Mouse (Mus musculus): ENCODE results near the gene Smim6.

Gene Smim6

GRCm38 (mm10) chr11:115901338-115902161 is 10.3 kb upstream of the Smim6 start:
- DNase-seq, result no peak

GRCm38 (mm10) chr11:115902177-115902576 is 9.6 kb upstream of the Smim6 start:
- no peak for DNase-seq

DNA sequence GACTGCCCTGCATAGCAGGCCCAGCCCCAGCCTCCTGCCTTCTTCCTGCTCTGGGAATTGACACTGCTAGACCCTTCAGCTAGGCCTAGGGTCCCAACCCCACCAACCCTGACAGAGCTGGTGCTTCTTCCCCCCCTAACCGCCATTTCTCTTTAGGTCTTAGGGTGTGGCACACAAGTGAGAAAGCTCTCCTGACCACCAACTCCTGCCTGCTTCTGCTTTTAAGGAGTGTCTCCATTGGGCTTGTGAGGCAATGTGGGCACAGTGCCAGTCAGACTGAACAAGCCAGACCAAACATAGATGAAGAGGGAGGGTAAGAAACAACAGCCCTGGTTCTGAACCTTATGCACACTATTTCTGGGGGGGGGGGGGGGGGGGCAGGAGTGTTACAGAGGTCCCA is 9.0 kb upstream of the Smim6 start:
- DNase-seq, result peak in 1 of 2 experiments; percentile 62

DNA sequence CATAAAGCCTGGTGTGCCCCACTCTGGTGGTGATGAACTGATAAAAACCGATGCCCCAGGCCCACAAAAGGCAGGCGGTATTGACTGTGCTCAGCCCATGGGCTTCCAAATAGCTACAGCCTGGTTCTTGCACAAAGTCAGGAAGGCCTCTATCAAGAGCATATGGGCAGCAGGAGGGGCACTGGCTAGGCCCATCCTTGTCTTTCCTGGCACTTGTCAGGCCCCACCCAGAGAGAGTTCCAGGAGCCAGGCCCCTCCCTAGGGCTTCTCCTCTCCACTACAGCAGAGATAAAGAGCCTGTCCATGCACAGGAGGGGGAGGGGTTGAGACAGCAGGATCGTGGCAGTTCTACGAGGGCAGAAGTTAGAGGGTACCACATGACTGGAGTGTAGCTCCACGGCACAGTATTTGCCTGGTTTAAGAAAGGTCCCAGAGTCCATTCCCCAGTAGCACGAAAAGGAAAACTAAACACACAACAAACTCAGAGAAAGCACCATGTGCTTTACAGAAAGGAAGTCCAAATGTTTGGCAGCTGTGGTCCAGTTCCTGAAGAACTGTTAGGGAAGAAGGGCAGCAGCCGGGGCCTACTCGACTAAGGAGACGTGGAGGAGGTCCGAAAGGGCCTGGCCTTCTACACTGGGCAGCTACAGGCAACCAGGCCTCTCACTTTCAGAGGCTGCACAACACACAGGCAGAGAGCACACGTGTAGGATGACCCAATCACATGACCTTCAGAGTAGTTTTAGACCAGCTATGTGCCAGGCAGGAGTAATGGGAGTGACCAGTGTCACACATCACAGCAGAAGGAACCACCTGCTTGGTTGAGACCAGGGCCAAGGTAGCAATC is 8.2 kb upstream of the Smim6 start:
- DNase-seq, result peak; percentile 43 to 51

- DNase-seq, result peak; percentile 27 to 42
These were observed 7.4 kb upstream of the Smim6 start for GRCm38 (mm10) chr11:115904231-115904955.

- DNase-seq, result peak in 1 of 2 experiments; percentile 35
These were observed 6.6 kb upstream of the Smim6 start for GRCm38 (mm10) chr11:115904956-115905790.

GRCm38 (mm10) chr11:115906116-115906515 is 5.7 kb upstream of the Smim6 start:
- DNase-seq, result peak; percentile 64 to 65

DNA sequence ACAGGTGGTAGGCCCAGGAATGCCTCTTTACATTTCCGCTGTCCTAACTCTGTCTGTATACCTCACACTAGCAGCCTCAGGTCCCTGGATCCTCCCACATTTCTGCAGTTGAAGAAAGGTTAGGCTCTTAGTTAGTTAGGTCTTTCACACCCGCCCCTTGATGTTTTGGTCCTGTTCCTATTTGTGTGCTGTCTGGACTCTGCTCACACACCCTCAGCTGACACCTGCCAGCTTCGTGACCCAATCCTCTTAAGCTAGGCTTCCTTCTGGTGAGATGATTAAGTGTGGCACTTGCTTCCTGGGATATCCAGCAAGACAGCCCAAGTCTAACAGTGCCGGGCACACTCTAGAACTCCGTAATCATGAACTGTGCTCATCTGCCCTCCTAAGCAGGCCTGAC is 5.3 kb upstream of the Smim6 start:
- peak; percentile 55 to 57 for DNase-seq

- no peak for DNase-seq
These were observed 669 bp upstream of the Smim6 start for GRCm38 (mm10) chr11:115911134-115911561.

- DNase-seq, result no peak
These were observed 4.8 kb downstream of the Smim6 start for GRCm38 (mm10) chr11:115916579-115916978.

DNA sequence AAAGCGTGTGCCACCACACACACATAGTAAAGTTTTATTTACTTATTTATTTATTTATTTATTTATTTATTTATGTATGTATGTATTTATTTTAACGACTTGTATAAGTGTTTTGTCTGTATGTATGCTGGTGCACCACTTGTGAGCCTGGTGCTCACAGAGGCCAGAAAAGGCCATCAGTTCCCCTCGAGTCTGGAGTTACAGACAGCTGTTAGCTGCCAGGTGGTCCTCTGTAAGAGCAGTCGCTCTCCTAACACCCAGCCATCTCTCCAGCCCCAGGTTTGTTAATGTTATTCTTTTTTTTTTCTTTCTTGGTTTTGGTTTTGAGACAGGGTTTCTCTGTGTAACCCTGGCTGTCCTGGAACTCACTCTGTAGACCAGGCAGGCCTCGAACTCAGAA is 6.8 kb downstream of the Smim6 start:
- DNase-seq, result no peak

DNA sequence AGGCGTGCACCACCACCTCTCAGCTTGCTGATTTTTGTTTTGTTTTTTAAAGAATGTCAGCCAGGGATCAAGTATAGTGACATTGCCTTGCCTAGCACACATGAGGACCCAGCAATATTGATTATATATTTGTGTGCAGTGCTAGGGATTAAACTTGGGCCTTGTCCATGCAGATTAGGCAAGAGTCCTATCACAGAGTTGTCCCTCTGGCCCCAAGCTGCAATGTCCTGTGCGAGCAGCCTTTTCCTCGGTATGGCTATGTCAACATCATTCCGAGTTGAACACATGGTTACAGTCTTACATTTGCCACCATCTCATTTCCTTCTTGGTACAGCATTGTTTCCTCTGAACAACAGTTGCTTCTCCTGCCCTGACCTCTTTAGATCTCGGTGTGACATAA is 7.3 kb downstream of the Smim6 start:
- no peak for DNase-seq

- peak; percentile 67 to 87 for DNase-seq
These were observed 8.4 kb downstream of the Smim6 start for GRCm38 (mm10) chr11:115920110-115920818.

DNA sequence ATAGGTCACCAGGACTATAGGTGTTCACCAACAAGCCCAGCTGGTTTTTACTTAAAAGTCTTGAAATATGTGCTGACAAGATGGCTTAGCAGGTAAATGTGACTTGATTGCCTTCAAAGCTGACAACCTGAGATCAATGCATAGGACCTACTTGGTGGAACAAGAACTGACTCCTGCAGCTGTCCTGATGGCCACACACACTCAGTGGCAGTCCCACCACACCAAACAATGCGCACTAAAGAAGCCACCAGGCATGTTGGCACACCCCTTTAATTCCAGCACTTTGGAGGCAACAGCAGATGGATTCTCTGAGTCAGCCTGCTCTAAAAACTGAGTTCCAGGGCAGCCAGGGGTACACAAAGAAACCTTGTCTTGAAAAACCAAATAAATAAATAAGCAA is 10.2 kb downstream of the Smim6 start:
- DNase-seq, result no peak

DNA sequence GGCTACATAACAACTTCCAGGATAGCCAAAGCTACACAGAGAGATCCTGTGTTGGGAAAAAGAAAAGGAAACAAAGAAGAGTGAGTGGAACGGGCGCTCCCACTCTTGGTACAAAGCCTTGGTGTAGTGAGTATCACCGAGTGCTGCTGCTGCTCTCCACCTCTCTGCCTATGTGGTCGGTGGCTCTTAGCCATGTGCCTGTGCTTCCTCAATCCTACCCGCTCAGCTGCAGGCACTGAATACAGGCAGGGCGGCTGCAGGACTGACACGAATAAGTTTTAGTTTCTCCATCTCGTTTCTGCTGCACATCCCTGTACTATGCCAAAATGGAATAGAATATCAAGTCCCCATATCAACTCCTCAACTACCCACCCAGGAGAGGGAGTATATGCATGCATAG is 17.2 kb downstream of the Smim6 start:
- DNase-seq, result no peak

- no peak for DNase-seq
These were observed 18.0 kb downstream of the Smim6 start for GRCm38 (mm10) chr11:115929818-115930217.

GRCm38 (mm10) chr11:115931235-115931634 is 19.4 kb downstream of the Smim6 start:
- no peak for DNase-seq

GRCm38 (mm10) chr11:115933108-115933746 is 21.4 kb downstream of the Smim6 start, which contains the start of the genes Sap30bp and Recql5:
TSS of gene Sap30bp (plus strand) at chr11:115933282.
TSS of gene Recql5 (minus strand) at chr11:115933477.
- peak; percentile 98 to 99 for DNase-seq

DNA sequence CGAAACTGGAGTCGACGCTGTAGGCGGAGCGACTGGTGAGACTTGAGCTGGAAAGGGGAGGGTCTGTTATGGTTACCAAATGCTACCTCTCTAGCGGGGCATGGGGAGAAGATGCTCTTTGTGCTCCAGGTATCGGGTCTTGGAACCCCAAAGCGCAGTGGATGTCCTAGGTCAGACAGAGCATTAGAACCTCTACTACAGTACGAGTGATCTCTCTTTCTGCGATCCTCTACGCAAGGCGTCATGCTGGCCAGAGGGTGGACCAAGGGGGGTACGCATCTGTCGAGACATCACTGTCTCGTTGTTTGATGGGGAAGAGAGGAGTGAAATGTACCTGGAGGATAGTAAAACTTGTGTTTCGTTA is 21.9 kb downstream of the Smim6 start:
- DNase-seq, result no peak

DNA sequence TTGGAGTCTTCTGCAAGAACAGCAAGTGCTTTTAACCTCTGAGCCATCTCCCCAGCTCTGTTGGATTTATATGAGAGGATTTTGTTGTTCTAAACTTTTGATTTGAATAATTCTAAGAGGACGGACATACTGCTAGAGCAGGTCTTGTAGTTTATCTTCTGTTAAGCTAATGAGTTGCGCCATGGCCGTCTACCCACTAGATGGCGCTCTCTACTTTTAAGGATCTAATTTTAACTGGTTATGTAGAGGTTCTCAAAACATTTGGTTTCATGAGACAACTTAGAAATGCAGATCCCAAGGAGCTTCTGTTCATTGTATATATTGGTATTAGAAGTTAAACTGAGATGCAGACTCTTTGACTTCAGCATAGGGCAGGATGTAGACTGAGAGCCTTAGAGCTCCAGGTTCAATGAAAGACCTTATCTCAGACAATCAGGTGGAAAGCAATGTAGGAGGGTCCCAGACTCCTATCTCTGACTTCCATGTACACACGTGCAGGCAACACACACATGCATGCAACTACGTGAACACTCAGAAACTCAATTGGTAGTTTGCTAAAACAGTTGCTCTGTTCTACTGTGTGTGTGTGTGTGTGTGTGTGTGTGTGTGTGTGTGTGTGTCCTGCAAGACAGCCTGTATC is 28.0 kb downstream of the Smim6 start:
- DNase-seq, result peak; percentile 72 to 84
